Mouse (Mus musculus) liver, adult 2 months (tissue): ENCODE data around the gene Isx.

Source experiments
- CTCF ChIP-seq: fragments of 200-500 bp; IDR thresholded peaks from 2 replicates; pipeline ENCODE4 v1.5.1; 2011; ENCODE audit warnings: low read depth, low read length, control low read depth
- POLR2A ChIP-seq: fragments of 200-500 bp; IDR thresholded peaks from 2 replicates; pipeline ENCODE4 v1.6.1; 2011; ENCODE audit warnings: low read length, control low read depth; ENCODE audit not compliant: insufficient read depth; ENCODE audit errors: extremely low read depth

- no peak for TF ChIP-seq POLR2A
- TF ChIP-seq CTCF = no peak
Observed at GRCm38 (mm10) chr8:74901765-74902164, 28.8 kb downstream of the Isx start.
